Comparison of ENCODE assay signal across 15 mouse cellular contexts in the genomic region with DNA sequence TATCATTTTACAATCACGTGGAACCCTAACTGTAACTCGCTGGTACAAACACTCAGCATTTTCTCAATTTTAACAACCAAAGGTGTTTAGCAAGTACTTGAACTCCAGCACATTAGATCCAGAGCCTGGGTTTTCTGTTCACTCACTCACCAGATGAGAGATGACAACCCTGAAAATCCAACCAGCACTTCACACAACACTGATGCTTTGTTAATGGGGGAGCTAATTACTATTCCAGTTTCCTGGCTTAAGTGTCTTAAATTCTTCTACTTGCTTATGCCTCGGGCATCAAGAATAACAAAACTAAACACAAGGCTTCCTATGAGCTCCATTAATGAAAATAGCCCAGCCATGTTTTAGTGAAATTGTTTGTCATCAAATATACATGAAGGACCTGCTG.
"Had no signal": no experiment of that assay in that cellular context is flagged by ENCODE, and none has a peak within 500 bp of the region (broad histone marks: within the 10 kb centered on the region; RNA-seq: fewer than 3 reads in every experiment).

No protein-coding gene starts in this region.

- H3K4me1 ChIP-seq: neural tube, embryonic 15.5 days; stomach, embryonic 15.5 days had no signal

- H3K27me3 ChIP-seq: neural tube, embryonic 15.5 days; stomach, embryonic 15.5 days had no signal

- H3K9ac ChIP-seq: neural tube, embryonic 15.5 days; stomach, embryonic 15.5 days had no signal

- DNase-seq: retina, postnatal 1 day; right cerebral cortex, adult 18-20 months; right cerebral cortex, postnatal 14 days; right cerebral cortex, postnatal 25 days; right cerebral cortex, postnatal 4 days; spleen, adult 18-20 months; thymus, adult 18-20 months; thymus, adult 2 months; thymus, postnatal 14 days; thymus, postnatal 25 days; thymus, postnatal 36 days; thymus, postnatal 4 days had no signal

- H3K4me2 ChIP-seq: neural tube, embryonic 15.5 days; stomach, embryonic 15.5 days had no signal

- H3K4me3 ChIP-seq: neural tube, embryonic 15.5 days; stomach, embryonic 15.5 days had no signal

- H3K9me3 ChIP-seq: neural tube, embryonic 15.5 days; stomach, embryonic 15.5 days had no signal

- H3K27ac ChIP-seq: neural tube, embryonic 15.5 days; stomach, embryonic 15.5 days; stomach, postnatal 0 days had no signal

- H3K36me3 ChIP-seq: neural tube, embryonic 15.5 days; stomach, embryonic 15.5 days had no signal
